Mouse (Mus musculus) v-Abl transformed pro-B cells (cell line): Measurements from ENCODE around the gene Reg3d.
"Not testable (repeated sequence)": the region's sequence is repeated elsewhere in the genome, so short reads cannot be mapped to it uniquely, and the experiment has no call there.

Source experiments
- in situ Hi-C, 2 experiments: fragments of 400-800 bp; cut with MboI; formaldehyde crosslinking; loops; one replicate each; pipeline ENCODE4 v1.15.1; 2025; ENCODE audit not compliant: unreplicated experiment in 2 of 2

Reg3d gene

DNA sequence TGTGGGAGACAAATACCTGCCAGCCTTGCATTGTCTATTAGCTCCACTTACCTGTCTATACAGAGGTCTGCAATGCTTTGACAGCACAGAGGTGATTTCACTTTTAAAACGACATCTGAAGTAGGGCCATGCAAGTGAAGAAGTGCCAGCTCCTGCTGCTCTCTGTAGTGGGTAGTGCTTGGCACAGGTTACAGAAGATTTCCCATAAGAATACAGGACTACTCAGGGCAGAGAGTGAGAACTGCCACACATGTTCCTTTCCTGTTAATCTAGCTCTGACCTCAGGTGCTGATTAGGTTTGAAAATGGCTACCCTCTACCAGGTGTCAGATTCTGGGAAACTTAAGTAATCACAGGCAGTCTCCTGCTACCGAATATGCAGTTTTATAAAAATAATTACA lies at the start of gene Reg3d:
TSS of gene Reg3d (minus strand) at position 101 of the 400 bp plus-strand sequence.
- in situ Hi-C loops = no loop called here

DNA sequence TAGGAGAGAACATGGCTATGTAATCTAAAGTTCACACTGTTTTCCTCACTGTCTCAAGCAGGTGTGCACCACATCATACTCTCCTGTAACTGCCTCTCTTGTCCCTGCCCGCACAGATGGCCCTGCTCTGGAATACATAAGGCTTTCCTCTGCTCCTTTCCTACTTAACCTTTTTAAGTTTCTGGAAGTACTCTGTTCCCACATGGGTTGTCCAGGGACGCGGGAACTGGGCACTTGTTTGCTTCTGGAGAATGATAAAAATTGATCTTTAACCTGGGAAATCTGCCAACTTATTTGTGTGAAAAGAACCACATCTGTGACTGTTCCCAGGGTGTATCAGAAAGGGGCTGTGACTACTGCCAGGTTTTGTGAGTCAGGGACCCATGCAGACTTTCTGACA lies 46.8 kb upstream of the Reg3d start:
- in situ Hi-C loops = no loop called here

DNA sequence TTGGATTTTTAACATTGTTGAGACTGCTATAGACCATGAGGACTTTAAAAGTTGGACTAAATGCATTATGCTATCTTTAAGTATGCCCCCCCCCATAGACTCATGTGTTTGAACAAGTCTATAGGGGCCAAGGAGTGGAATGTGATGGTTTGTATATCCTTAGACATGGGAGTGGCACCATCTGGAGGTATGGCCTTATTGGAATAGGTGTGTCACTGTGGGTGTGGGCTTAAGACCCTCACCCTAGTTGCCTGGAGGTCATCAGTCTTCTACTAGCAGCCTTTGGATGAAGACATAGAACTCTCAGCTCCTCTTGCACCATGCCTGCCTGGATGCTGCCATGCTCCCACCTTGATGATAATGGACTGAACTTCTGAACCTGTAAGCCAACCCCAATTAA lies 43.7 kb upstream of the Reg3d start, which contains the start of gene Reg1:
TSS of gene Reg1 (plus strand) at position 301 of the 400 bp plus-strand sequence.
- in situ Hi-C loops = not testable (repeated sequence)

- in situ Hi-C loops = not testable (repeated sequence)
Measured at GRCm38 (mm10) chr6:78395323-78395722, 16.7 kb upstream of the Reg3d start, which contains the start of gene Reg2. TSS of gene Reg2 (plus strand) at chr6:78395623.

- in situ Hi-C loops = no loop called here
Measured at GRCm38 (mm10) chr6:78385609-78386008, 6.9 kb upstream of the Reg3d start.

- in situ Hi-C loops = no loop called here
Measured at GRCm38 (mm10) chr6:78380409-78380808, 1.7 kb upstream of the Reg3d start, which contains the start of gene Reg3a. TSS of gene Reg3a (plus strand) at chr6:78380709.

- in situ Hi-C loops = no loop called here
Measured at GRCm38 (mm10) chr6:78370357-78370756, 8.3 kb downstream of the Reg3d start, which contains the start of gene Reg3b. TSS of gene Reg3b (plus strand) at chr6:78370657.

DNA sequence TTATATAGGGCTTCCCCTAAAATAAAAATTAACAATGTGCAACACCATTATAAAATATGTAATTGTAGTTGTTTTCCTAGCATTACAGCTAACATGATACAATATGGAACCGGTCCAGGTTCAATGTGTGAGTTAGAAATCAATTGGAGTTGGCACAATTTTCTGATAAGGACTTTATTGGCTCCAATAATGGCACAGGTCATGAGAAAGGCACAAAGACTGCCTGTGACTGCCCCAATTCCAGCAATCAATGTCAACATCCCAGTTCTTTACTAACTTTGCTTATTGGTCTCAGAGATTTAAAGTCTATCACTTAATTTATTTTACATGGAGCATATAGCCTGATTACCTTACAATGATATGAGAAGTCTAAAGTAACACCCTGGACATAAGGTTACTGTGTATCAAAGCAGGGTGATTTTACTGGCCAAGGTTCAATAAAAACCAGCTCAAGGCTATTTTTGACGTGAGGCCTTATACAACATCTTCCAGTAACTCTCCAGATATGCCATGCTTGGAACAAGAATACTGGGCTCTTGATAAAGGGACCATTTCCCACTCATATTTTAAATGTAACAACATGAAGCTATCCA lies 16.6 kb downstream of the Reg3d start:
- in situ Hi-C loops = no loop called here

DNA sequence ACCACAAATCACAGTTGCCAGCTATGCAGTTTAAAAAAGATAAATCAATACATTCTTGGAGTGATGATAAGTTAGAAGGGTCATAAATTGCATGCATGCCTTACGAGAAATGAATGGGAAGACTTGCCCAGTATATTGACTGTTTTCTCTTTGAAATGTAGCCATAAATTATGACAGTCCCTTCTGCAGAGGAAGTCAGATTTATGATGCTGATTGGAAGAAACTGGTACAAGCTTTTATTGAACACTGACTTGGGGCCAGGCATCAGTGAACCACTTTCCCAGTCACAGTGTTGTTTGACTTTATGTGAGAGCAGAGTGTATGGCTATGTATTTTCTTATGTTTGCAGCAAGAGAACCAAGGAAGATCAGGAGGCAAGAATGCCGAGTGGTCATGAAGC lies 37.0 kb downstream of the Reg3d start:
- in situ Hi-C loops = no loop called here

GRCm38 (mm10) chr6:78340296-78340695 lies 38.4 kb downstream of the Reg3d start:
- in situ Hi-C loops = no loop called here

DNA sequence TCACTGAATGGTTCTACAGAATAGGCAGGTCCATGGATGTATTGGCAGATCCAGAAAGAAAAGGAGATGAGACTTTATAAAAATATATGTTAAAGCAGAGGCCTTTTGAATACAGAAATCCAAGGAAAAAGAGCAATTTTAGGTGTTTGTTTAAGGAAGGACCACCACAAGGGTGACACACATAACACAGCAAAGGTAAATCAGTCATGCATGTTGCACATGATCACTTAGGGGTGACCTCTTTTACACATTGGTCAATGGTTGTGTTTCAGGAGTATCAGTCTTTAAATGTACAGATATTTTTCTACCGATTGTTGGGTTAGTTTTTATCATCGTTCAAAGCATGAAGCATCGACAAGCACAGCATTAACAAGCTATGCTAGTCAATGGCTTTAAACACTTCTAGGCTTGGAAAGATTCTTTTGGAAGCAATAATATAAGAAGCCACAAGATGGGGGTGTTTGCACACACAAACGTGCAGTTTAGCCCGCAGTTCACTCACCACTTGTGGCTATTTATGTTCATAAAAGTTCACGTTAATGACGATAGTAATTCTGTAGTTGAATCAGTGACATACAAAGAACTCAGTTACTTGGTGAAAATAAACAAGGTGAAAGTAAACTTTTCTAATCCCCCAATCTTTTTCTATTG lies 46.6 kb downstream of the Reg3d start:
- in situ Hi-C loops = no loop called here

- in situ Hi-C loops = no loop called here
Measured at GRCm38 (mm10) chr6:78329166-78329565, 49.5 kb downstream of the Reg3d start.

- in situ Hi-C loops = no loop called here
Measured at GRCm38 (mm10) chr6:78327798-78328197, 50.9 kb downstream of the Reg3d start.
